Mouse (Mus musculus) megakaryocyte, embryonic 14.5 days (primary cell): ENCODE results near the gene Agpat2.

Experiments used
- FLI1 ChIP-seq: IDR thresholded peaks from 2 replicates; pipeline ENCODE4 v1.6.1; 2012; ENCODE audit warnings: low read length, inconsistent platforms, mixed read lengths
- GATA1 ChIP-seq: IDR thresholded peaks from 3 replicates; pipeline ENCODE4 v1.6.1; 2012; ENCODE audit warnings: mixed read lengths, low read length, inconsistent platforms, borderline replicate concordance

GRCm38 (mm10) chr2:26587044-26587405 lies 17.2 kb downstream of the Agpat2 start:
- TF ChIP-seq GATA1 (no peak), FLI1 (no peak)
